In genomic region chr1:119389771-119390500, GRCm38 (mm10) we compare ENCODE assay signal across 13 mouse cellular contexts. TPM values are rescaled to one million over a fixed set of nuclear protein-coding genes. Genes with fewer than 3 reads are reported as not detected.
DNase-seq lines count a peak whose midpoint lies in the region; ATAC-seq and TF ChIP-seq lines count a peak whose summit lies in the region.
"Had no signal": no experiment of that assay in that cellular context is flagged by ENCODE, and none has a peak within 500 bp of the region (broad histone marks: within the 10 kb centered on the region; RNA-seq: fewer than 3 reads in every experiment).

No protein-coding gene starts in this region.

- no peak overlapping the region for H3K9ac ChIP-seq in neural tube, embryonic 11.5 days (ENCODE audit: low read length)
- peak overlapping the region; percentile 29; the same call in 1 of the 2 replicates for H3K9ac ChIP-seq in heart, embryonic 13.5 days
- no peak overlapping the region for H3K9ac ChIP-seq in midbrain, embryonic 14.5 days (replicated peaks; ENCODE audit: low read length)
- H3K9ac ChIP-seq in liver, postnatal 0 days (replicated peaks) = no peak overlapping the region

- no peak overlapping the region for H3K27ac ChIP-seq in neural tube, embryonic 11.5 days (ENCODE audit: low read depth, low read length)
- H3K27ac ChIP-seq in heart, embryonic 13.5 days (replicated peaks) = peak overlapping the region; percentile 22; the same call in 1 of the 2 replicates
- no peak overlapping the region for H3K27ac ChIP-seq in midbrain, embryonic 14.5 days (replicated peaks; ENCODE audit: low read depth, low read length)
- H3K27ac ChIP-seq in liver, postnatal 0 days (ENCODE audit: low read depth) = no peak overlapping the region

- TF ChIP-seq CTCF in liver, postnatal 0 days (IDR thresholded peaks at IDR 0.05; ENCODE audit: low read depth) = no peak

- peaks cover 4% of the 10 kb centered on the region; the same call in 1 of the 2 replicates for H3K4me1 ChIP-seq in neural tube, embryonic 11.5 days (ENCODE audit: control insufficient read depth, insufficient read depth, low read length)
- peaks cover 42% of the 10 kb centered on the region for H3K4me1 ChIP-seq in heart, embryonic 13.5 days
- H3K4me1 ChIP-seq in midbrain, embryonic 14.5 days (ENCODE audit: control insufficient read depth, insufficient read depth, low read length) = peaks cover 22% of the 10 kb centered on the region
- H3K4me1 ChIP-seq in liver, postnatal 0 days (ENCODE audit: insufficient read depth) = no peaks in the 10 kb centered on the region

- no peaks in the 10 kb centered on the region for H3K36me3 ChIP-seq in neural tube, embryonic 11.5 days (ENCODE audit: control insufficient read depth, insufficient read depth, low read length)
- no peaks in the 10 kb centered on the region for H3K36me3 ChIP-seq in heart, embryonic 13.5 days
- no peaks in the 10 kb centered on the region for H3K36me3 ChIP-seq in midbrain, embryonic 14.5 days (ENCODE audit: control insufficient read depth, insufficient read depth, low read length)
- no peaks in the 10 kb centered on the region for H3K36me3 ChIP-seq in liver, postnatal 0 days (replicated peaks; ENCODE audit: insufficient read depth, low read length)

- H3K4me2 ChIP-seq in neural tube, embryonic 11.5 days (ENCODE audit: low read depth) = no peak overlapping the region
- H3K4me2 ChIP-seq in heart, embryonic 13.5 days = no peak overlapping the region
- H3K4me2 ChIP-seq in midbrain, embryonic 14.5 days (ENCODE audit: low read length) = no peak overlapping the region
- no peak overlapping the region for H3K4me2 ChIP-seq in liver, postnatal 0 days (ENCODE audit: low read depth, low read length)

- TF ChIP-seq EP300 in liver, postnatal 0 days (IDR thresholded peaks at IDR 0.05; ENCODE audit: low read depth) = no peak

- no peak for ATAC-seq in neural tube, embryonic 11.5 days (ENCODE audit: insufficient read depth, low FRiP score, low TSS enrichment)
- no peak for ATAC-seq in heart, embryonic 13.5 days (ENCODE audit: extremely low read depth, insufficient number of reproducible peaks, low FRiP score, low TSS enrichment)
- ATAC-seq in midbrain, embryonic 14.5 days (ENCODE audit: low FRiP score, low TSS enrichment) = no peak
- no peak for ATAC-seq in liver, postnatal 0 days
- ATAC-seq: activated CD4-positive, CD25-positive, alpha-beta regulatory T cell, adult 4 months had no signal

- no peaks in the 10 kb centered on the region for H3K27me3 ChIP-seq in neural tube, embryonic 11.5 days (ENCODE audit: control insufficient read depth, insufficient read depth, low read length)
- no peaks in the 10 kb centered on the region; the same call in 1 of the 2 replicates for H3K27me3 ChIP-seq in heart, embryonic 13.5 days (replicated peaks)
- H3K27me3 ChIP-seq in midbrain, embryonic 14.5 days (ENCODE audit: control insufficient read depth, insufficient read depth, low read length) = no peaks in the 10 kb centered on the region
- H3K27me3 ChIP-seq in liver, postnatal 0 days (ENCODE audit: insufficient read depth, low read length) = no peaks in the 10 kb centered on the region

- 44% methylated on average over 7 of the region's 7 CpGs for WGBS in neural tube, embryonic 11.5 days
- WGBS in heart, embryonic 13.5 days = 49% methylated on average over 7 of the region's 7 CpGs
- WGBS in midbrain, embryonic 14.5 days = 30% methylated on average over 7 of the region's 7 CpGs
- WGBS in liver, postnatal 0 days (ENCODE audit: insufficient replicate concordance) = 56% methylated on average over 7 of the region's 7 CpGs

- H3K9me3 ChIP-seq in neural tube, embryonic 11.5 days (ENCODE audit: control insufficient read depth, low read length) = no peaks in the 10 kb centered on the region
- H3K9me3 ChIP-seq in heart, embryonic 13.5 days = no peaks in the 10 kb centered on the region
- H3K9me3 ChIP-seq in midbrain, embryonic 14.5 days (ENCODE audit: control insufficient read depth, low read length) = no peaks in the 10 kb centered on the region
- H3K9me3 ChIP-seq in liver, postnatal 0 days (ENCODE audit: low read length) = no peaks in the 10 kb centered on the region

- peak; percentile 15 for DNase-seq in adrenal gland, postnatal 14 days
- no peak for DNase-seq in adrenal gland, postnatal 4 days (ENCODE audit: low spot score in 2 of 2)
- DNase-seq in neural tube, embryonic 11.5 days (ENCODE audit: low spot score) = peak; percentile 10
- no peak for DNase-seq in neural tube, embryonic 10.5 days (ENCODE audit: extremely low spot score, low spot score)
- DNase-seq in midbrain, embryonic 14.5 days = peak; percentile 46
- no peak for DNase-seq in left cerebral cortex, adult 11 months (ENCODE audit: low spot score)
- no peak for DNase-seq in liver, postnatal 0 days
- DNase-seq: kidney, adult 11 months; lung, postnatal 14 days; thymus, adult 18-20 months had no signal

- H3K4me3 ChIP-seq in neural tube, embryonic 11.5 days (ENCODE audit: low read depth, low read length) = no peak overlapping the region
- no peak overlapping the region for H3K4me3 ChIP-seq in heart, embryonic 13.5 days
- no peak overlapping the region for H3K4me3 ChIP-seq in midbrain, embryonic 14.5 days (replicated peaks; ENCODE audit: low read depth, low read length)
- no peak overlapping the region for H3K4me3 ChIP-seq in liver, postnatal 0 days (ENCODE audit: low read depth, low read length)
- H3K4me3 ChIP-seq: myocyte had no signal

RNA-seq across cellular contexts. Expression of gene Inhbb, which starts 32.1 kb away (rescaled TPM):
- 2.1 and 2.2 TPM in 2 replicates for total RNA-seq in adrenal gland, postnatal 14 days (2021)
- 1 to 10 TPM; 4.2 to 5.0 TPM for total RNA-seq in adrenal gland, postnatal 4 days (2021)
- polyA plus RNA-seq in neural tube, embryonic 11.5 days (2014; fragmentation: Nextera tagmentation; extraction: Ambion mirVana) = 0.51 and 0.64 TPM in 2 replicates
- 0.28 and 0.55 TPM in 2 replicates for polyA plus RNA-seq in heart, embryonic 13.5 days (2015; fragmentation: Nextera tagmentation; extraction: Ambion mirVana)
- 1.9 and 2.1 TPM in 2 replicates for polyA plus RNA-seq in midbrain, embryonic 14.5 days (2014; fragmentation: Nextera tagmentation; extraction: Ambion mirVana)
- 0.65 and 0.78 TPM in 2 replicates for polyA plus RNA-seq in liver, postnatal 0 days (2015; fragmentation: Nextera tagmentation; extraction: Ambion mirVana)
- polyA plus RNA-seq: activated CD4-positive, CD25-positive, alpha-beta regulatory T cell, adult 4 months had no signal

Comparison
In these comparisons a context has a peak if more than half of its experiments do, and no peak if none do; other contexts are left out.
1. DNase-seq: peak in adrenal gland, postnatal 14 days (single experiment), neural tube, embryonic 11.5 days (single experiment) and midbrain, embryonic 14.5 days (single experiment); none in adrenal gland, postnatal 4 days (0 of 2), neural tube, embryonic 10.5 days (single experiment), left cerebral cortex, adult 11 months (single experiment) and liver, postnatal 0 days (single experiment).